Mouse (Mus musculus): ENCODE measurements around the gene Fgfr2.
"Not testable (repeated sequence)": the region's sequence is repeated elsewhere in the genome, so short reads cannot be mapped to it uniquely, and the experiment has no call there.

Fgfr2 gene

GRCm38 (mm10) chr7:130174525-130174924, 2948.6 kb downstream of the Fgfr2 start:
- DNase-seq = peak; percentile 29 to 52

DNA sequence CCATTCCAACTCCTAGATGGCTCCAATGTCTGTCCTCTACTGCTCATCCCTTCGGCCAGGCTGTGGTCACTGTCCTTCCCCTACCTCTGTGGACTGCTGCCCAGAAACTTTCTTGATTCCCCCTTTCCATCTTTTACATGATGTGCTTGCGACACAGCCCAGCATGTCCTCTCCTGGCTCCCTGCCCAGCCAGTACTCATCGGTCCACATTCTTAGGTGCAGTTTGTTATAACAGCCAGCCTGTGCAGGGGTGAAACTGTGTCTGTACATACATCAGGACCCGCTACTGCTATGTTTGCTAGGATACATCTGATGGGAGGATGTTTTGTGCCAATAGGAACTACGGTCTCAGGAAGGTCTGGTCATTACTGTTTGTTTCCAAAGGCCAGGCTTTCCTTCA, 2949.2 kb downstream of the Fgfr2 start:
- DNase-seq = peak; percentile 15 to 29

DNA sequence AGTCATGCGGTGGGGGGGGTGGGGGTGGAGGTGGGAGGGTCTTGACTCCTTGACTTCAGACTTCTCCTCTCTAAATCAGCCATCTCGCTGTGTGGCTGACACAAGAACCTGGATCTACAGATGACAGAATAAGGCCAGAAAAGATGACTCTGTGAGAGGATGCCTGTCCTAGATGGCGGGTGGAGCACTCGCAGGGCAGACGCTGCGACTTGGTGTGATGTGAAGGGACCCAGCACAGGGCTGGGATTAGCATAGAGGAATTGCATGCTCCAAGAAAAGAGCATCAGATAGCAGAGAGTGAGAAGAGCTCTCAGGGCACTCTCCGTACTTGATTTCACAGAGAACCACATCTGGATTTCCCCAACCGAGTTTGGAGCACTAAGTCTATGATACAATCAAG, 2953.0 kb downstream of the Fgfr2 start:
- DNase-seq = no peak

DNA sequence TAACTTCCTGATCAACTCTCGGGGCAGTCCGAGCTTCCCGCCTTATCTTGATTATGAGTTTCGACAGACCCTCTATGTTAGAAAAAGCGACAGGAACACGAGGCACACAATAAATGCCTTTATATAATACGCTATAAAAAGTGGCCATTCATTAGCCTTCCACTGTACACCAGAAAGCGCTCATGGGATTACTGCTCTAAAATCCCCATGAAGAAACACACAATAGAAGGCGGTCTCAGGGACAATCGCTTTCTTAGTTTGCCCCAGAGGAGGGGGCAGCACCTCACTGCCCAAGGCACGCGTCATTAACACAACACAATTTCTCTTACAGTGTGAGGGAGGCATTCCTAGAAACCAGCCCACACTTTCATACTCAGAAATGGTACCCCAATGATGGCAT, 2954.9 kb downstream of the Fgfr2 start:
- DNase-seq = no peak

- DNase-seq = no peak
Measured at GRCm38 (mm10) chr7:130167261-130167660, 2955.9 kb downstream of the Fgfr2 start.

DNA sequence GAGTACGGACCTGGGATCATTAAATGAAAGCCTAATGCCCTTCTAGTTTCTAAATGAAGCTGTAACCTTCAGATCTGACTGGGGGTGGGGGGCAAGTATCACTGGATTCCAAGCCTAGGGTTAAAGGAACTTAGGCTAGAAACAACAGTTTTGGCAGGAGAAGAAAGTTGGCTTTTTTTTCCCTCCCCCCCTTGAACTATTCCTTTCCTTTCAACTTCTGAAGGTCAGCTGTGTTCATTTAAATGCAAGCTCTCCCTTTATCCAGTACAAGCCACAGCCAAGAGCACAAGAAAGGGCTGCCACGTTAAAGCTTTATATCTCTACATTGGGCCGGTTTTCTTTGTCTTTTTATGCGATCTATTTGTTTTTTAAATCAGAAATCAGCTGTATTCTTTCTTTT, 2957.0 kb downstream of the Fgfr2 start:
- DNase-seq = no peak

DNA sequence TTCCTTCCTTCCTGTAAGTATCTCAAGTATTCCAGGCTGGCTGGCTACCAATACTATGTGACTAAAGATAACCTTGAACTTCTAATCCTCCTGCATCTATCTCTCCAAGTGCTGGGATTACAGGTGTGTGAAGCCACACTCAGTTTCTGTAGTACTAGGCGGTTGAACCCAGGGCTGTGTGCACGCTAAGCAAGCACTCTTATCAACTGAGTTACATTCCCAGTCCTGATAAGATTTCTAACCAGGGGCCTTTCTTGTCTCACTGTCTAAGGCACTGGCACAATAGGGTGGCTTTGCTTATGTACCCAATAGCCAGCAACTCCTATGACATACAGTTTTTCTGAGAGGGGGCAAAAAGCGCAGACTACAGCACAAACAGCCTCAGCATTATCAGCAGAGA, 2957.7 kb downstream of the Fgfr2 start:
- no peak for DNase-seq

GRCm38 (mm10) chr7:130162718-130163117, 2960.4 kb downstream of the Fgfr2 start:
- no peak for DNase-seq

- DNase-seq = no peak
Measured at GRCm38 (mm10) chr7:130161581-130161980, 2961.6 kb downstream of the Fgfr2 start.

- DNase-seq = no peak
Measured at GRCm38 (mm10) chr7:130158845-130159244, 2964.3 kb downstream of the Fgfr2 start.

DNA sequence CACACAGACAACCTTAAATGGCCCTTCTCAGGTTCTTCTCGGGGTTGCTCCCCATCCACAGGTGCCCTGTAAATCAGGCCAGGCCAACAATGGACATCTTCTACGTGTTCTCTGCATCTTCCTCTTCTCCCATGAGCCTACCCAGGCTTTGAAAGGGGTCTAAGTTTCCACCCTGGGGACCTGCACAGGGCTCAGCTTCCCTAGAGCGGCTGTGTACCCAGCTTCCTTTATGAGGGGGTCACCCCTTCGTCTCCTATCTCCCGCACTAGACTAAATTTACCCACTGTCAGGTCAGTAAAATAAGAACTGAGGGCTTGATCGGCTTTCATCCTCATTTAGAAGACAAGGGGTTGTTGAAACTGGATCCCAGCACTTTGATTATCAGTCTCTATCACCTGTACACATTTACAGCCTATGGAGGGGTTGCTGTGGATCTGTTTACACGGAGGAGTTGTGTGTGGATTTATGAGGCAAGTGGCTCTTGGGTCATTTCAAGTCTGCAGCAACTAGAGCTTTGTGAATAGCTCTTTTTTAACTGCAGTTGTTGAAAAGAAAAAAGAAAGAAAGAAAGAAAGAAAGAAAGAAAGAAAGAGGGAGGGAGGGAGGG, 2969.7 kb downstream of the Fgfr2 start:
- DNase-seq = no peak

DNA sequence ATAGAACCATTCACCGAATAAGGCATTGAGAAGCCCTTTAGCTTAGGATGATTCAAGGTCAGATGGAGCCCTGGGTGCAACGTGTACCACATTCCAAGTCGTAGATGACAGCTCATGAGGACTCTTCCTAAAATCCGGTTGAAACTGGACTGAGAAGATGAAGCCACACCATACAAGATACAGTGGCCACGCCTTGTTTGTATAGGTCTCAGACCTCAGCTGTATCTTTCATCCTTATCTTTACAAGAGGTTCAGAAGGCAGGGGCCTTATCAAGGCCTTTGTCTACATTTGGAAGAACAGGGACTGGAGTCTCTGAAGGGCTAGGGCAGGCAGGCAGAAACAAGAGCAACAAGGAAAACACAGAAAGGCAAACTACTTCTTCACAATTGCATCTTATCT, 2974.2 kb downstream of the Fgfr2 start:
- DNase-seq = no peak

- DNase-seq = no peak
Measured at GRCm38 (mm10) chr7:130147230-130147629, 2975.9 kb downstream of the Fgfr2 start.

- no peak for DNase-seq
Measured at GRCm38 (mm10) chr7:130145211-130145610, 2977.9 kb downstream of the Fgfr2 start.

DNA sequence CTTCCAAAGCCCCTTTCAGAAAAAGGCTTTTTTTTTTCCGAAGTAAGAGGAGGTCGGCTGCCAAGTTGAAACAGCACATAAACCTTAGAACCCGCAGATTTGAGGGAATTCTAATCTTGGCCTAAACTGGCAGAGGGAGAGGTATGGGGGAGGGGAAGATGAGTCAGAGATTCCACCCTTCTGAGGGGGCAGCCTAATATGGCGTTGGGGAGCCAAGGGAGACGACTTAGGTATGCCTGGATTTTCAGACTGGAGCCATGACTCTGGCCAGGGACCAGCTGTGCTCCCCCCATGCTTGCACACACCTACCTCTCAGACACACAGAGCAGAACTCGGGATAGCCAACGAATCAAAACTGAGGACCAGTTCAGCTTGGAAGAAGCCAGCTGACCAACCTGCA, 2979.8 kb downstream of the Fgfr2 start:
- DNase-seq = no peak

- DNase-seq = no peak
Measured at GRCm38 (mm10) chr7:130141088-130141873, 2981.9 kb downstream of the Fgfr2 start.

DNA sequence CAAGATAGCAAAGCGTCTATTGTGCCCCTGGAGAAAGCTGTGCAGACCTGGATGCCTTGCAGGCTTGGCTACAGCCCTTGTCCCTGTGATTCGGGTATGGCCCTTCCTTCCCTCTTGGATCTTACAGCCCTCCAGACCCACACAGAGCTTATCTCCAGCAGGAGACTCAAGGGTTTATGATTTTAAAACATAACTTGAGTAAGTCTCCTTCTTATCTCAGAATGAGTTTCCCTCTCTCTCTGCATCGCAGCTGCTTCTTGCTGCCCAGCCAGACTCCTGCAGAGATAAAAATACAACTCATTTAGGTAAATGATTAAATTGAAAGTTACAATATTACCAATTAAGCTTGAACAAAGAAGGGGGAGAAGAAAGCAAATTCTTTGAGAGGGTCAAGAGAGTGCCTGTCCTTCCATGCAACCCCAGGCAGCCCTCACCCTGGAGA, 2988.2 kb downstream of the Fgfr2 start:
- DNase-seq = no peak

DNA sequence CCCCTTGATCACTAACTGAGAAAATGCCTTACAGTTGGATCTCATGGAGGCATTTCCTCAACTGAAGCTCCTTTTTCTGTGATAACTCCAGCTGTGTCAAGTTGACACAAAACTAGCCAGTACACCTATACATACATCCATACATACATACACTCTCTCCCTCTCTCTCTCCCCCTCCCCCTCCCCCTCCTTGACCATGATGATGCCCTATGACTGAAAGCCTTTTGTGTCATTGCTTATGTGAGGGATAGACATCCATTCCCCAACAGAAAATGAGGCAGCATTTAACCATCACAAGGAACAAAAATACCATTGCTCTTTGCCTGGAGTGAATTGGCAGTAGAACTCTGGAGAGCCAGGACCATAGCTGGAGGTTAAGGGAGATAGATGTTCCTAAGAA, 2988.7 kb downstream of the Fgfr2 start:
- DNase-seq = not testable (repeated sequence)

DNA sequence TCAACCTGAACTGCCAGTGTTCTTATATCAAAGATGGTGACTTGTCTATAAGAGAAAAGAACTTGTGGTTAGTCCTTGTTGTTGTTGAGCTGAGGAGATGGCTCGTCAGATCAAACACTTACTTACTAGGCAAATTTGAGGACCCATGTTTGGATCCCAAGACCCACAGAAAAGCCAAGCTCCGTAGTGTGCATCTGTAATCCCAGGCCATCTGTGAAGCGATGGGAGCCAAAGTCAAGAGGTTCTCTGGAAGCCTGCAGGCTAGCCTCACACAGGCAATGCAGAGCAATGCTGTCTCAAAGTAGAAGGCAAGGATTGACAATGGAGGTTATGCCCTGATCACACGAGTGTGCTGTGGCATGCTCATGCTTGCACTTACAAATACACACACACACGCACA, 2992.9 kb downstream of the Fgfr2 start:
- DNase-seq = peak; percentile 69 to 77

- DNase-seq = peak; percentile 86 to 90
Measured at GRCm38 (mm10) chr7:130129359-130129960, 2993.7 kb downstream of the Fgfr2 start.

- DNase-seq = no peak
Measured at GRCm38 (mm10) chr7:130121507-130121906, 3001.6 kb downstream of the Fgfr2 start.

- DNase-seq = no peak
Measured at GRCm38 (mm10) chr7:130119466-130119865, 3003.7 kb downstream of the Fgfr2 start.

- no peak for DNase-seq
Measured at GRCm38 (mm10) chr7:130118726-130119125, 3004.4 kb downstream of the Fgfr2 start.
